Mouse (Mus musculus): Measurements from ENCODE around the gene Tmtc1.

Tmtc1 gene

GRCm38 (mm10) chr6:148214765-148215164 is 229.4 kb downstream of the Tmtc1 start:
- 1% methylated on average over 5 of the region's 5 CpGs for WGBS

GRCm38 (mm10) chr6:148211897-148212680 is 232.1 kb downstream of the Tmtc1 start, which contains the start of gene Ergic2:
TSS of gene Ergic2 (minus strand) at chr6:148212374.
- under 1% methylated on average over 61 of the region's 61 CpGs for WGBS

- under 1% methylated on average over 51 of the region's 51 CpGs for WGBS
These were observed 232.8 kb downstream of the Tmtc1 start for GRCm38 (mm10) chr6:148211391-148211876.

DNA sequence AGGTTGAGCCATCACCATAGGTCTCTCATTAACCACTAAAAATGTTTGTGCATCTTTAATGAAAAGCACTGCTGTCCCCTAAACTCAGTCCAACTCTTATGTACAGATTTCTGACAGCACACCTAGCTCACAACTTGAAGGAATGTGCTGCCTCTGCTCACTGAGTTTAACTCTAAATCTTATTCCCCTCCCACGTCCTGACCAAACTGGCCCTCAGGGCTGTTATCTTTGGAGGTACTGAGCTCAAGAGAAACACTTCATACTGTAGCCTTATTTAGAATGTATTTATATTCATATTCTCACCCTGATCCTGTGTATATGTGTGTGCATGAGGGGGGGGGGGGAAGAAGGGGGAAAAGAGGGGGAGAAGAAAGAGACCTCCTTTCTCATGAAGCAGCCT is 236.7 kb downstream of the Tmtc1 start:
- WGBS: 65% methylated on average over 1 of the region's 1 CpGs

GRCm38 (mm10) chr6:148205134-148205533 is 239.1 kb downstream of the Tmtc1 start:
- 62% methylated on average over 1 of the region's 1 CpGs for WGBS

DNA sequence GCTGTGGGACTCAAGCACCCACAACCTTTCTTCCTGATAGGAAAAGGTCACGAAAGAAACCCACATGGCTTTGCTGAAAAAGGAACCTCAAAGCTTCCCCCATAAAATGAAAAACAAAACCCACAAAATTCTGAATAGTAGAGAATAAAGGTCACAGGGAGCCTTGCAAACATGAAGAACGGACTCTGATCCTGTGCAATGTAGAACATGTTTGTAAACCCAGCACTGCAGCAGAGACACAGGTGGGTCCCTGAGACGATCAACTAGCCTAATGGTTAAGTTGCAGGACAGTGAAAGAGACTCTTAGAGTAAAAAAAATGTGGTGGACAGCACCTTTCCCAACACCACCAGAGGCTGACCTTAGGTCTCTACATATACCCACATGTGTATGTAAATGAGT is 244.5 kb downstream of the Tmtc1 start:
- 88% methylated on average over 3 of the region's 3 CpGs for WGBS

DNA sequence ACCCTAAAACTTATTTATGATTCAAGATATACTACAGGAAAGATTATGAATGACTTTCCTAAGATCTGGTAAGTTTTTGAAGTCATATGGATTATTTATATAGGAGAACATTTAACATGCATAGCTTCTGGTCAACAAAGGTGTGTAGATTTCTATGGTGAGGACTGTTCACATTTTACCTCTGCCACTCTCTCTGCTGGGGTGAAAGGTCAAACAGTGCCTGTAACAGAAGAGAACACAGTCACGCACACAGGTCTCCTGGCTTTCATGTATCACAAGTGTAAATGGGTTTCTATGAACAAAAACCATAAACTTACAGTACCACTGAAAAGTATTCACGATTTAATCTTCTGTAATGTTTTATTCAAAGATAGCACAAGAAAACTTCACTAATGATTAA is 245.0 kb downstream of the Tmtc1 start:
- 92% methylated on average over 2 of the region's 2 CpGs for WGBS

- 81% methylated on average over 6 of the region's 6 CpGs for WGBS
These were observed 250.1 kb downstream of the Tmtc1 start for GRCm38 (mm10) chr6:148193972-148194701.

DNA sequence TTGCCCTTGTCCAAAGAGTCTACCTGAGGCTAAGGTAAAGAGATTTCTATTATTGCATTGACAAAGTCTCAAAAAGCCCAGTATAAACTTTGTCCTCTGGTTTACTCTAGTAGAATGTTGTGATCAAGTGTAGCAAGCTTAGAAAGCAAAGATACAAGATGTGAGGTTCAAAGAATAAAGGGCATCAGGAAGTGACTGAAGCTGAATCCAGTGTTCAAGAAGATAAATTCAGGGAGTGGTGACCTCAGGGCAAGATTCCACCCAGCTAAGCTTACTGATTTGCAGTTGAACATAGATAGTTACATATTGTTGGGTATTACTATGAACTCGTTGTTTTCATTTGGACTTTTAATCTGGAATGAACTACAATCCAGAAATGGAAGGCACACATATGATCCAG is 258.5 kb downstream of the Tmtc1 start:
- 86% methylated on average over 1 of the region's 1 CpGs for WGBS
